Mouse (Mus musculus) right cerebral cortex, adult 18-20 months (tissue): Measurements from ENCODE around the gene Creb3l4.
"Not testable (repeated sequence)": the region's sequence is repeated elsewhere in the genome, so short reads cannot be mapped to it uniquely, and the experiment has no call there.

Experiments
- DNase-seq: peaks from one replicate; pipeline ENCODE4 v3.0.0; 2022; ENCODE audit warnings: mixed read lengths

The Creb3l4 gene

GRCm38 (mm10) chr3:90264687-90265033, 21.3 kb upstream of the Creb3l4 start:
- DNase-seq: no peak

GRCm38 (mm10) chr3:90263121-90263771, 19.9 kb upstream of the Creb3l4 start:
- no peak for DNase-seq

GRCm38 (mm10) chr3:90258521-90258920, 15.2 kb upstream of the Creb3l4 start:
- DNase-seq: no peak

- DNase-seq: no peak
These were observed 13.6 kb upstream of the Creb3l4 start for GRCm38 (mm10) chr3:90256731-90257530.

GRCm38 (mm10) chr3:90255784-90256353, 12.6 kb upstream of the Creb3l4 start:
- no peak for DNase-seq

- DNase-seq: no peak
These were observed 11.9 kb upstream of the Creb3l4 start for GRCm38 (mm10) chr3:90255194-90255565.

- no peak for DNase-seq
These were observed 11.3 kb upstream of the Creb3l4 start for GRCm38 (mm10) chr3:90254419-90255193.

GRCm38 (mm10) chr3:90253653-90254418, 10.5 kb upstream of the Creb3l4 start, which contains the start of gene Crtc2:
Gene Crtc2, plus strand, starts transcription at chr3:90254163.
- DNase-seq: peak; percentile 99

- not testable (repeated sequence) for DNase-seq
These were observed 9.9 kb upstream of the Creb3l4 start for GRCm38 (mm10) chr3:90253174-90253573.

- DNase-seq: not testable (repeated sequence)
These were observed 9.3 kb upstream of the Creb3l4 start for GRCm38 (mm10) chr3:90252659-90253058.

- DNase-seq: not testable (repeated sequence)
These were observed 8.5 kb upstream of the Creb3l4 start for GRCm38 (mm10) chr3:90251731-90252226.

GRCm38 (mm10) chr3:90250791-90251190, 7.5 kb upstream of the Creb3l4 start:
- no peak for DNase-seq

- DNase-seq: no peak
These were observed 5.4 kb upstream of the Creb3l4 start for GRCm38 (mm10) chr3:90248746-90249100.

GRCm38 (mm10) chr3:90247960-90248745, 4.8 kb upstream of the Creb3l4 start, which contains the start of gene Slc39a1:
Gene Slc39a1, plus strand, starts transcription at chr3:90248172.
- DNase-seq: peak; percentile 93

GRCm38 (mm10) chr3:90247630-90247959, 4.3 kb upstream of the Creb3l4 start:
- no peak for DNase-seq

- no peak for DNase-seq
These were observed 2.1 kb upstream of the Creb3l4 start for GRCm38 (mm10) chr3:90245406-90245805.

GRCm38 (mm10) chr3:90241669-90242358, 1.5 kb downstream of the Creb3l4 start:
- no peak for DNase-seq

GRCm38 (mm10) chr3:90241251-90241650, 2.1 kb downstream of the Creb3l4 start:
- DNase-seq: no peak

GRCm38 (mm10) chr3:90231507-90232333, 11.6 kb downstream of the Creb3l4 start, which contains the start of gene Jtb:
Gene Jtb, plus strand, starts transcription at chr3:90231597.
- DNase-seq: peak; percentile 97

GRCm38 (mm10) chr3:90231075-90231474, 12.2 kb downstream of the Creb3l4 start:
- no peak for DNase-seq
